Mouse (Mus musculus) cerebellum, adult (tissue): Measurements from ENCODE around the gene Fam214a.

ENCODE experiments used
- ATAC-seq: cut with Nextera tagmentation; 2 replicates; pipeline ENCODE4 v1.9.2; 2017; ENCODE audit warnings: mild to moderate bottlenecking, moderate library complexity, mixed read lengths; ENCODE audit not compliant: insufficient number of reproducible peaks, low FRiP score, low TSS enrichment

Gene Fam214a

DNA sequence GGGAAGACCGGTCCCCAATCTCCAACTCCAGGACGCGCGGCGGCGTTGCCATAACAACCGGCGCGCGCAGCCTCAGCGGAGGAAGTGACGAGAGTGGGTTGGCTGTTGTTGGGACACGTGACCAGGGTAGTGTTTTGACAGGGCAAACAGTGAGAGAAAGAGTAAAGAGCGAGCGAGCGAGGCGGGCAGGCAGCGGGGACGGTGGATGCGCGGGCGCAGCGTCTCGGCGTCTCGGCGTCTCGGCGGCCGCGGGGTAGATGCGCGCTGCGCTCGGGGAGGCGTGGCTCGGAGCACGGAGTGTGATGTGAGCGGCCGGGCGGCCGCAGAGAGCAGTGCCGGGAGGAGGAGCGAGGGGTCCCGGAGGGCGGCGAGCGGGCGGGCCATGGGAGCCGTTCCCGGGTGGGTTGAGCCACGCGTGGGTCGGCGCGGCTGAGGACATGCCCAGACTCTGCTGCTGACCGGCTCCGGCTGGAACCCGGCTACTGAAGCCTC, at the start of gene Fam214a:
Fam214a (plus strand) TSS at position 129 of the 492 bp plus-strand sequence.
- peak; percentile 98 for ATAC-seq

DNA sequence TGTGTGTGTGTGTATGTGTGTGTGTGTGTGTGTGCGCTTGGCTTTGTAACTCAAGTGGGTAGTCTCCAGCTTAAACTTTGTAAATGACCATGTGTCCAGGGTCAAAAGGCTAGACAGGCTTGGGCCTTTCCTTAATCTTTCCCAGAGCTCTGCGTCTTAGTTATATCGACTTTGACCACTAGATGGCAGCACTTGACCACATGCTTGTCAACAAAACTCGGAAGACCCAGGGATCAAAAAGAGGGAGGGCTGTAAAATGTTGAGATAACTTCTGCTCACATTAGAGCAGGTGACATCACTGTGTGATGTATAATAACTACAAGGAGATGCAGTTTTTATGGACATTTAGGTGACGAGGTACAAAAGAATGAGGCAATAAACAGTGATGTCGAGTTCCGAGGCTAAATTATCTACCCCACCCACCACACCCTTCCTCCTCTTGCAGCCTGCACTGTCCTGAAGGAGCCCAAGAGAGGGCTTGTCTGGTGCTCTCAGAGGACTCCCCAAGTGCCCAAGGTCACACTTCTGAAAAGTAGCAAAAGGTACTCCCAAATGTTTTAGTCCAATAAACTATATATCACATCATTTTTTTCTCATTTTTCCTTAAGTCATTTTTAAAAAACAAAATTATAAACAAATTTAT, 47.7 kb upstream of the Fam214a start:
- ATAC-seq, result peak; percentile 15; the same call in 1 of the 2 replicates

GRCm38 (mm10) chr9:74906951-74907350, 45.7 kb upstream of the Fam214a start:
- ATAC-seq, result no peak

GRCm38 (mm10) chr9:74909245-74909644, 43.4 kb upstream of the Fam214a start:
- ATAC-seq, result no peak

DNA sequence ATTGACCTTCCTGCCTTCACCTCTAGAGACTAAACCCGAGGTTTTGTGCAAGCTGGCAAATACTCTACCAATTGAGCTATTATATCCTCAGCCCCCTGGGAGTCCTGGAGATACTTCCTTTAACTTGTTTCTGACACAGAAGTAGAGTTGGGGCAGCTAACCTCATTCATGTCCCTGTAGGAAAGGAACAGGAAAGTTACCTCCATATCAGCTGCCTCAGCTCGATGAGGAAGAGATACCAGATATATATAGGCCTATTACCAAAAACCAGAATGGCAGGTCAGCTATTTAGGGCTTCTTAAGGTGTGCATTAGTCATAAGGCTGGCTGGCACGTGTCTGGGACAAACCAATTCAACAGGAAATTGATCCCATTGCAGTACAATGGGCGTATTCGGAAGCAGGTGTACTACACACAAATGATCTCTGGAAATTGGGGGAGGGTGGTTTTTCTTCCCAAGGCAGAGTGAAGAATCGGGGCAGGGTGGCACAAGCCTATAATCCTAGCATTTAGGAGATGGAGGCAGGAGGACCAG, 42.4 kb upstream of the Fam214a start:
- ATAC-seq, result no peak

DNA sequence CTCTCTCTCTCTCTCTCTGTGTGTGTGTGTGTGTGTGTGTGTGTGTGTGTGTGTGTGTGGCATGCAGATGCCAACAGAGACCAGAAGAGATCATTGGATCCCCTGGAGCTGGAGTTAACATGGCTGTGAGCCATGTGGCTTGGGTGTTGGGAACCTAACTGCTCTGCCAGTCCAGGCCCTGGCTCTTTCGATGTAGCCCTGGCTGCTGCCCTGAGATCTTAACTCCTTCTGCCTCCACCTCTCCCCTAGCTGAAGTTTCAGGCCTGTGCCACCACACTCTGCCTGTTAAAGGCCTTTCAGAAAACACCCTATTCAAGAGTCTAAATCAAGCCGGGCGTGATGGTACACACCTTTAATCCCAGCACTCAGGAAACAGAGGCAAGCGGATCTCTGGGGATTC, 41.3 kb upstream of the Fam214a start:
- no peak for ATAC-seq

GRCm38 (mm10) chr9:74911919-74912318, 40.8 kb upstream of the Fam214a start:
- no peak for ATAC-seq

DNA sequence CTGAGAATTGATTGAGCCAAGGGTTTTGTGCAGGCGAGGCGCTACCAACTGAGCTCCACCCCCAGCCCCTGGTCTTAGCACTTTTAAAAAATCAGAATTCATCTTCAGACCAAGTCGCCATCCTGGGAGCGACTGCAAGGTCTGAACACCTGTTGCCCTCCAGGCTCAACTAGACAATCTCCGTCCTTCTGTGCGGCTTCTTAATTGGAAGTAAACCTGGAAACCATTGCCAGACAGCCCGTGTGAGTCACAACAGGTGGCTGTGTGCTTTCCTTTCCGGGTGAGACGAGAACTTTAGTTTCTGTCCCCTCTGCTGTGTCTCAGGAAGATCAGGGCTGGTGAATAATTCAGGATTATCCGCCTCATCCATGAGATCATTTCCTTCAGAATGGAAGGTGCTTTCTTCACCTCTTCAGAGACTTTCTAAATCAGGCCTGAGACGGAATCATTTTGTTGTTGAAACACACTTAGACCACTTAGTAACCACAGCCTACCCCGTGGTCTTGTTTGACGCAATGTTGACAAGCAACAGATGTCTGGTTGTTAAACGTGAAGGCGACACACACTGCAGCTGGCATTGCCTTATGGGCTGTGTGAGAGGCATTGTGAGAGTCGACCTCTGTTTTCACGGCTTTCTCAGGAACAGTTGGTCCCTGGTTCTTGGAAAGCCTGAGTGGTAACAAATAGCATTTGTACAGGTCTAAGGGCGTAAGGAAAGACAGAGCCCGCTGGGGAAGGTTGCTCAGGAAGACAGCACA, 39.9 kb upstream of the Fam214a start:
- no peak for ATAC-seq

DNA sequence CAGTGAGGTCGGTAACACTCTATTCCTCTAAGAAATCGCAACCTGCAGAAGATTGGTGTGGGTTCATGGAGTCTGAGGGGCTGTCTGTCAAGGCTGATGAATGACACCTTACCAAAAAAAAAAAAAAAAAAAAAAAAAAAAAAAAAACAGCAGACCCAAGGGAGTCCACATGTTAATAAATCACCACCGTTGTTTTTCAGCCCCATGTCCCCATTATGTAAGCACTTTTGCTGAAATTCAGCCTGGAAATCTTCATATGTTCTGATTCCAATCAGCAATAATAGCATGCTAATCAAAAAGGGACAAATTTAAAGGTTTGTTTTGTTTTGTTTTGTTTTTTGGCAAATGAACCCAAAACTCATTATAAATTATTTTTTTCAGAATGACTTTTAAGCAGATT, 37.1 kb upstream of the Fam214a start:
- ATAC-seq, result no peak

DNA sequence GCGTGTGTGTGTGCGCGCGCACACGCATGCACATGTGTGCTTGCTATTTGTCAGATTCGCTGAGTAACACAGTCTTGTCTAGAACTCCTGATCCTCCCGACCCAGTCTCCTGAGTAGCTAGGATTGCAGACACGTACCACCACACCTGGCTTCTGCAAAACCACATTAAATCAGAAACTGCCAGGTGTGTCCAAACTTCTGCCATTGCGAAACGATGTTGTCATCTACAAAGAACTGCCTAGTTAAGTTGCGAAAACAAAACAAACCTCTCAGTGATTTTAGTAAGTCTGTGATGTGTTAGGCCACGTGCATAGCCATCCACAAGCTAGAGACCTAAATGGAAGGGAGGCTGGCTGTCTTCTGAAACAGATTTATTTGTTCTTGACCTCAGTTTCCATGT, 32.2 kb upstream of the Fam214a start:
- no peak for ATAC-seq

GRCm38 (mm10) chr9:74921422-74921821, 31.3 kb upstream of the Fam214a start:
- ATAC-seq, result no peak

- ATAC-seq, result no peak
Observed at GRCm38 (mm10) chr9:74922884-74923283, 29.8 kb upstream of the Fam214a start.

DNA sequence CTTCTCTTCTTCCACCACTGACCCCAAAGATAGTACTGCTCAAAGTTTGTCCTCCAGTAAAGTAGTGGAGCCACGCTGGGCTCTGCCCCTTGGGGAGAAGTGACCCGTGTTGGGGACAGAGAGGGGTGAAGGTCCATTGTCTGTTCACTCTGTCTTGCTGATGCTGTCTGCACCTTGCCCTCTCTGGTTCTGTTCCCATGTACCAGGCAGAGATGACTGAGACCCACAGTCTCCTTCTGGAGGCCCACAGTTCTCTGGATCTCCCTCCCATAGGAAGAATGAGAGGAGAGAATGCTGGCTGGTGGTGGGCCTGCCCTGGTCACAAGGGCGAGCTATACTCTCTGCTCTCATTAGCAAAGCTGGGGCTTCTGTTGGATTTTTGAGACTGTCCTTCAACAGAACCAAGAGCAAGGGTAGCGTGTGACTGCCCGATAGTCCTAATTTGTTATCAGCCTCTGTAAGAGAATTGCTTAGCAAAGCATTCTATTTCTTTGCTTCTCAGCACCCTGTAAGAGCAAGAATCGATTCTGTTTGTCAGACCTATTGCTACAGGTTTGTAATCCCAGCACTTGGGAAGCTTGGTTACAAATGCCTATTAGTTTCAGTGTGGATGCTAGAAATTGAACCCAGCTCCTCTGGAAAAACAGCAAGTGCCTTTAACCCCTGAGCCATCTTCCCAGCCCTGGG, 29.2 kb upstream of the Fam214a start:
- no peak for ATAC-seq

DNA sequence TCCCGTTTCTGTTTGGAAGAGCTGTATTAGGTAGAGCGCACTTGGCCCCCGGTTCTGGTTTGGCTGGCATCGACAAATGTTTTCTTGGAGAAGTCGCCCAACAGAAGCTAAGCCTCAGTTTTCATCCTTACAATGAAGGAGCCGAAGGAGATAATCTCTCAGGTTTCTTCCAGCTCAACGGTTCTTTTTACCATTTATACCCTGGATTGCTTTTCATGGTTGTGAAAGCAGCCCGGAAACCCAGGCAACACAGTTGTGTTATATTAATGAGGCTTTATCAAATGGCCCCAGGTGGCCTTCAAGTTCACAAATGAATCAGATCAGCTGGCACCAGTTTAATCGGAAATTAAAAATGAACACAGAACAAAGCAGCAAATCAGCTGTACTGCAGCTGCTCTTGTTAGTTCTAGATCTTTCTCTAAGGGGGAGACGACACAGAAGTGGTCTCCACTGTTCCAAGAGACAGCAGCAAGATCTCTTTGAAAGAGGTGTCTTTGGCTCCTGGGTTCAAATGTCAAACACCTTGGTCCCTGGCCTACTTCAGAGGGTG, 27.4 kb upstream of the Fam214a start:
- no peak for ATAC-seq

DNA sequence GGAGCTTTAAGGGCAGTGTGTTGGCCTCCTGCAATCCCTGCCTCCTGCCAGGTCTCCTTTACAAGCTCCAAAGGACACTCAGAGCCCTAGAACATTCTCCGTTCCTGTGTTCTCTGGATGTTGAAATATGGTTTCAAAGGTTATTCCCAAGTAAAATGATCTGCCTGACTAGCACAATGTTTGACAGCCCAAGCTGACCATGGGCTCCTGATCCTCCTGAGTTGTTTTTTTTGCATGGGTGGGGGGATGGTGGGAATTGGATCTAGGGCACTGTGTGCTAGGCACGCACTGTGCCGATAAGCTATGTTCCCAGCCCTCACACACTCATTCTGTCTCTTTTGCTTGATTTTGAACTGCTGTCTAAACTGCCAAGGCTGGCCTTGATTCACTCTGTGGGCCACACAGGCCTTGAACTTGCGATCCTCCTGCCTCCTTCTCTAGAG, 22.7 kb upstream of the Fam214a start:
- ATAC-seq, result no peak

- no peak for ATAC-seq
Observed at GRCm38 (mm10) chr9:74930653-74931052, 22.0 kb upstream of the Fam214a start.

DNA sequence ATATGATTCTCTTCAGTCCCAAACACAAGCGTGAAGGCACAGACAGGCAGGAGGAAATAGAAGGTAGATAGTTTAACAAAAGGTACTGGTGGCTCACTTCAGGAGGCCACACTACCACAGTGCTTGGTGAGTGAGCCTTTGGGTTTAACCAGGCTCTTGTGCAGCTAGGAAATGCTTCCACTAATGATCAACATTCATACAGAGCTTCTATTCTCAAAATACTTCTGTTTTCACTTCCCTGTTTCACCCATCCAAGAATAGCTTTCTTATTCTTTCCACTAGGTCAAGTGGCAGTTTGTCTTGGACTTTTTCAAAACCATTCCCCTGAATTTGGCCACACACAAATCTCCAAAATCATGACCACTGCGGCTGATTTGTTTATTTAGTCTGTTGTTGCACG, 17.4 kb upstream of the Fam214a start:
- no peak for ATAC-seq

GRCm38 (mm10) chr9:74937761-74938160, 14.9 kb upstream of the Fam214a start:
- ATAC-seq, result no peak

GRCm38 (mm10) chr9:74938670-74939534, 13.8 kb upstream of the Fam214a start:
- ATAC-seq, result no peak
